Mouse (Mus musculus): ENCODE data around the gene Akr1b3.

GRCm38 (mm10) chr6:34273073-34273472 is 44.2 kb downstream of the Akr1b3 start:
- TF ChIP-seq CTCF (IDR thresholded peaks at IDR 0.05; ENCODE audit: borderline replicate concordance, control insufficient read depth, extremely low read depth, insufficient read depth, low read length, poor library complexity) (no peak), POLR2A (IDR thresholded peaks at IDR 0.05; ENCODE audit: control insufficient read depth, extremely low read depth, insufficient read depth, low read length, poor library complexity) (no peak)

Measured in thymus, adult 2 months (tissue).